Mouse (Mus musculus) liver (tissue): ENCODE measurements at regions not wholly inside any gene's neighbourhood (a gene's known extent, or its start where the extent isn't known, plus 50 kb on each side); places are given as distances from the start of the nearest gene placed in this dataset.
"Not testable (repeated sequence)": the region's sequence is repeated elsewhere in the genome, so short reads cannot be mapped to it uniquely, and the experiment has no call there.

Source experiments
- DNase-seq: peaks from one replicate; pipeline ENCODE4 v3.0.0-alpha.2; 2020; ENCODE audit warnings: mixed read lengths

DNA sequence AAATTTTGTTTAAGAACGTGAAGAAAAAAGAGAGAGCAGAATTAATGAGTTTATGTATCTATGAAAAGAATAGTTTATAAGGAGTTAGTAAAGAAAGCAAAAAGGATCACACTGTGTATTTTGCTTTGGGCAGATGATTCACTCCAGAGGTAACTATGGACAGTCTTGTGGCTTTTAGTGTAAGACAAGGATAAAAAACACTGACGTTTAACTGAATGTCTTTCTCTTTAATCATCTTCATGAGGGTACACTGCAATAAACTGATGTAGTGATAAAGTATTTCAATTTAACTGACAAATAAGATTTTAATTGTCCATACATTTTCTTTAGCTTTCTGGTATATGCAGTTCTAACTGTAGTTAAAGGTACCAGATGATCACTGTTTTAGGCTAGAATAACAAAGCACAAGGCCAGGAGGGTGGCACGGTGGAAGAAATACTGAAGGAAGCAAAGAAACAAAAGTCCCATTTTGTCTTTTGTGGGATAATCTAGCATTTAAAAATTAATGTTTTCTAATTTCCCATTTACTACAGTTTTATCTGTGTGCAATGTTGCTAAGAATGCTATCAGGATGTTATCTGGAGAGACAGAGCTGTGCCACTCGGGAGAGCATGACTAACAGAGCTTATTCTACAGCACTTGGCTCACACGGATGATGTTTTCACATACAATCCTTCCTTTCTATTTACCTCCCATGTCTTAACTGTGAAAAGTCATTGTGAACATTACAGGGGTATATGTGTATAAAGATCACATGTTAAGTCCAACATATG lies 232.4 kb upstream of the Tusc1 start:
- peak; percentile 26 for DNase-seq

DNA sequence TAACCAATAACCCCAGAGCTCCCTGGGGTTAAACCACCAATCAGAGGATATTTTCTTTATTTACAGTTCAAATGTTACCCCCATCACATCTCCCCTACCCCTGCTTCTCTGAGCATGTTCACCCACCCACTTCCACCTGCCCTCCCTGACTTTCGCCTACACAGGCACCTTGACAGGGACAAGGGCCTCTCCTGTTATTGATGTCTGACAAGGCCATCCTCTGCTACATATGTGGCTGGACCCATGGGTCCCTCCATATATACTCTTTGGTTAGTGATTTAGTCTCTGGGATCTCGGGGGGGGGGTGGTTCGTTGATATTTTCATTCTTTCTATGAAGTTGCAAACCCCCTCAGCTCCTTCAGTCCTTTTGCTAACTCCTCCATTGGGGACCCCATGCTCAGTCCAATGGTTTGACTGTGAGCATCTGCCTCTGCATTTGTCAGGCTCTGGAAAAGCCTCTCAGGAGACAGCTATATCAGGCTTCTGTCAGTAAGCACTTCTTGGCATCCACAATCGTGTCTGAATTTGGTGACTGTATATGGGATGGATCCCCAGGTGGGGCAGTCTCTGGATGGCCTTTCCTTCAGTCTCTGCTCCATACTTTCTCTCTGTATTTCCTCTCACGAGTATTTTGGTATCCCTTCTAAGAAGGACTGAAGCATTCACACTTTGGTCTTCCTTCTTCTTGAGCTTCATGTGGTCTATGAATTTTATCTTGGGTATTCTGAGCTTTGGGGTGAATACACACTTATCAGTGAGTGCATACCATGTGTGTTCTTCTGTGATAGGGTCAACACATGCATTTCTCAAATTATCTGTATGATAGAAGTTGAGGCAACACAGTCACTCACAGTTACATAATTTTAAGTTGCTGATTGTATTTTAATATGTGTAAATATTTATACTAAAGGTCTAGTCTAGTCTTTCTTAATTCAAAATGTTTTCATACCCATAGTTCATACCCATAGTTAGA lies 220.8 kb upstream of the Tusc1 start:
- peak; percentile 6 for DNase-seq

DNA sequence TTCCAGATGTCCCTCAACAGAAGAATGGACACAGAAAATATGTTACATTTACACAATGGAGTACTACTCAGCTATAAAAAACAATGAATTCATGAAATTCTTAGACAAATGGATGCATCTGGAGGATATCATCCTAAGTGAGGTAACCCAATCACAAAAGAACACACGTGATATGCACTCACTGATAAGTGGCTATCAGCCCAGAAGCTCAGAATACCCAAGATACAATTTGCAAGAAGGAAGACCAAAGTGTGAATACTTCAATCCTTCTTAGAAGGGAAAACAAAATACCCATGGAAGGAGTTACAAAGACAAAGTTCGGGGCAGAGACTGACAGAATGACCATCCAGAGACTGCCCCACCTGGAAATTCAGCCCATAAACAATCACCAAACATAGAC lies 219.9 kb upstream of the Tusc1 start:
- DNase-seq = not testable (repeated sequence)

DNA sequence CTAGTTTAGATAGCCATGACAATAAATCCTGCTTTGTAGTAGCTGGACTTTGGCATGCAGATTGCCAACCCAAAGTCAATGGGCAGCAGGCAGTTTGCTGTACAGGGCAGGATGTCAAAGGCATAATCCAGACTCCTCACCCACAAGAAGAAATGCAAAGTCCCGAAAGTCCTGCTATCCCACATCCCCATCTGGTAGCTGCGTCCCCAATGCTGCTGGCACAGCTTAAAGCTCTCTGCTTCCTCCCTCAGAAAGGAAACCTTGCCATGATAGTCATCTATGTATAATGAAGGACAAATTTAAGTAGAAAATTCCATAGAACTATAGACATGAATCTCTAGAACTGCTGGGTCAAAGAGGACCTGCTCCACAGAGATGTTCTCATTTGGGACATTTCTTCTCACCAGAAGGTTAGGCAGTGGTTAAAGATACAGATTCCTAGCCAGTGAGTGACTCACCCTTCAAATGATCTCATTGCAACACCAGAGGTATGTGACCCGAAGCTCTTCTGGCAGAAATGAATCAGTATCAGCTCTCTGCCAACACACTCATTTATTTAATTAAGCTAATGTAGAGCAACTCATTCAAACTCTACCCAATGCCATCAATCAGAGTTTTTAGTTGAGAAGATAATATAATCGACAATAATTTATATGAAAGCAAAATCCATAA lies 217.3 kb upstream of the Tusc1 start:
- DNase-seq = no peak

DNA sequence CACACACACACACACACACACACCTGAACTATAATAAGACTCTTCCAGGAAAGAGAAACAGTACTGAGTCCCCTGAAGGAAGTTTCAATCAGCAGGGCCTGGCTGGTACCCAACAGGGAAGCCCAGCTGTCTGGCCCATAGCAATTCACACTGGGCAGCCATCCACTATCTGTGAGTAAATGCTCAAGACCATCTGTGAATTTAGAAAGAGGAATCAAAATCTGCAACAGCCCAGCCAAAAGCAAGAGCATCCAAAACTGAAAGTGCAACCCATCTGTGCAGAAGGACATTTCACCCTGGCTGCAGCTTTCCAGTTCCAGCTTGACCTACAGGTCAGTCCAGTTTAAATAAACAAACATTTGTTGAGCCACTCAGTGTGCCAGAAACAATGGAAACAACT lies 215.8 kb upstream of the Tusc1 start:
- DNase-seq = no peak

DNA sequence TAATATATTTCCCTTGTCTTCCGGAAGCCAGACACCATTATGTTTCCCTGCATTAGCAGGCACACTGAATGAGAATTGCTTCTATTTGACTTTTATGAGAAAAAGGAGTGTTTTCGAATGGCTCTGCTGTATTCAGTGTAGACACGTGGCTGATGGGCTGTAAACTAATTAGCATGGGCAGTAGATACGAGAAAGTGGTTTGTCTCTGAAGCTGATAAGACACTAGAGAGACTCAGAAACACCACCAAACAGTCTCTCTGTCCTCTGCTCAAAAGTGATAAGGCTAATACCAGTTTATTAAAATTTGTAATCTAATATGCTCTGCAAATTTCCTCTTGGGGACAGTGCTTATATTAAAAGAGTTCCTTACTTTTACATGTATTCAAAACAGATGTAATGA lies 205.3 kb upstream of the Tusc1 start:
- peak; percentile 40 for DNase-seq

DNA sequence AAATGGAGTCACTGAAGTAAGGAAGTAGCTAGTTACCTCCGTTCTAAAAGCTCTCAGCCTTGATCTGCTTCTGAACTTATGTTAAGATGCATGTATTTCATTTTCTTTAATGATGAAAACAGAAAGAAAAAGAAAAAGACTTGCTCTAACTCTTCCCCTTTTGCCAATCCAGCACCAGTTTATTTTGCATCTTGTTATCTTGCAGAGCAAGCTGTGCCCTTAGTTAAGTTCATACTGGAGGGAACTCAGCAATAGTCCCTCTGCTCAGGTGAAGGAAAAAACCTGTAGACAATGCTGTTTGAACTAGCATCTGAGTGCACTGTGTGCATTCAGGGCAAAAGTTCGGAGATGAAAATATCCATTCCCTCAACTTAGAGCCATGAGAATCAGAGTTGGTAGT lies 192.1 kb upstream of the Tusc1 start:
- DNase-seq = no peak

DNA sequence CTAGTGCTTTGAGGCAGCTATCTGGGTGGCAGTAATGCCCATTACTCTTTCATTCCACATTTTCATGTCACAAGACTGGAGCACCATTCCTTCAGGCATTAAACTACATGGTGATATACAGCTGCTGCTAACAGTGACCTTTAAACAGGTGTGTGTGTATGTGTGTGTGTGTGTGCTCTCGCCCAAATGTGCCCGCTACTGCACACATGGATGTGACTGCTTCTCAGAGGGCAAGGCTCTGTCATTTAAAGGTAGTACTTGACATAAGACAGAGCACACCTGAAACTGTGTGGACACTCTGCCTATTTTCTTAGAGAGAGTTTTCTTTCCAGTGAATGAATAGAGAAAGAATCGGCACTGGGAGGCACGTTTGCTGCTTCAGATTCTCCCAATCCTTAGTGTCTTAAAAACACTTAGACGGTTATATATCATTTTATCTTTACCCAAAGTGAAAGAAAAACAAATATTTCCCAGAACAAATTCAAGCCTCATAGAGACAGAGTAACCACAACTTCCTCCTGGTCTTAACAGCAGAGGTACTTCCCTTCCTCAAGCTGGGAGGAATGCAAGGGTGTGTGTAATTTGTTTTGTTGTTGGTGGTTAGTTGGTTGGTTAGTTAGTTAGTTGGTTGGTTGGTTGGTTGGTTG lies 185.3 kb upstream of the Tusc1 start:
- no peak for DNase-seq

DNA sequence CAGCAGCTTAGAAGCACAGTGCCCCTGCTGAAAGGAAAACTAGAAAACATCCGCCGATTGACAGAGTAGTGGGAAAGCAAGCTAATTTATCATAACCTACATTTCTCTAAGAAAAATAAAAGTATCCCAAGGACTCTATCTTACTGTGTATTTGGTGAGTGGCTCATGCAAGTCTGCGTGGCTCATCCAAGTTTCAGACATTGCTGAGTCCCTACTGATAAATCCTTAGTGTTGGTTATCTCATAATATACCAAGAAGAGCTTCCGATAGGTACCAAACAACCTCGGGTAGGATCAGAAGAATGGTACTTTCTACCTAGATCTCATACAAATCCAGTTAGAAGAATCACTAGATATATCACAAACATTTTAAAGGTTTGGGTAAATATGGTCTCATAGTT lies 183.6 kb upstream of the Tusc1 start:
- no peak for DNase-seq

DNA sequence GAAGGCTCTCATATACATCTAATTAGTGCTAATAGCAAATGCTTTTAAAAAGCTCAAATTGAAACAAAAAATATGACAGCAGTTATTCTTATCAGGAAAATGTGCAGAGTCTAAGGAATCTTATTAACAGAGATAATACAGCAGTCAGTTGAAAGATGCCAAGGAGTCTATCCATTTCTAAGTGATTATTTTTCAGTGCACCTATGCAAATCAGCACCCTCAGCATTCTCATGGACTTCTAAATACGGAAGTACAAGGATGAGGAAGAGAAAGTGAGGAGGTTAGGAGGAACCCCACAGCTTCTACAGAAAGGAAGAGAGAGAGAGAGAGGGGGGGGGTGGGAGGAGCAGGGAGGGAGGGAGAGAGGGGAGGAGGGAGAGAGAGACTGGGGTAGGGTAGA lies 175.5 kb upstream of the Tusc1 start:
- DNase-seq = no peak

DNA sequence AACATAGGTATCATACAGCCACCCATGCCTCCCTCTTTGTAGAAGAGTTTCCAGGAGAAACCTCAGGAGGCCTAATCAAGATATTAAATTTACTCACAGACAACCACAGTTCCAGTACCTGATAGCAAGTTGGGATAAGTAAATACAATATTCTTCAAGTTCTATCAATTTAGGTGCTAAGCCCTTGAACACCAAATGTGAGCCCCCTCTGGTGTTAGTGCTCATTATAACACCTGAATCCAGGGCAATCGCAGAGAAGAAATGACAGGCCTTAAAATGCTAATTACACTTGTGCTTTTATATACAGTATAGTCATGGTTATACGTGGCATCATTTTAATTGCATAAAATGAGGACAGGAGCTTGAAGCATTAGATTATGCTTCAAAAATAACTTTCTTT lies 161.6 kb upstream of the Tusc1 start:
- peak; percentile 19 for DNase-seq

DNA sequence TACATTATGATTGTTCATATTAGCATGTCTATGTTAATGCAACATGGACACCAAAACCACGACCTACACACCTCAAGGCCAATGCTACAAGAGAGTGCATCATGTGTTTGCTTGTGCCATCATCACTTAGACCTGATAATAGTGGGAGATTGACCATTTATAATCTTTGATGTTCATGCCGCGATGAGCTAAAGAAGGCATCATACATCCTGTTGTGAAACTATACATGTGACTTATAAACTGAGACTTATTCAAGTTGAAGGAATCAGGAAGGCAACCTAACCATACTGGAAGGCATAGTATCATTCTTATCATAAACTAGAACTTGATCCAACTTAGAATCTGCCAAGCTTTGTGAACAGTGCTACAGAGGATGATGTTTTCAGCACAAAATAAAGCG lies 159.0 kb upstream of the Tusc1 start:
- DNase-seq = no peak

DNA sequence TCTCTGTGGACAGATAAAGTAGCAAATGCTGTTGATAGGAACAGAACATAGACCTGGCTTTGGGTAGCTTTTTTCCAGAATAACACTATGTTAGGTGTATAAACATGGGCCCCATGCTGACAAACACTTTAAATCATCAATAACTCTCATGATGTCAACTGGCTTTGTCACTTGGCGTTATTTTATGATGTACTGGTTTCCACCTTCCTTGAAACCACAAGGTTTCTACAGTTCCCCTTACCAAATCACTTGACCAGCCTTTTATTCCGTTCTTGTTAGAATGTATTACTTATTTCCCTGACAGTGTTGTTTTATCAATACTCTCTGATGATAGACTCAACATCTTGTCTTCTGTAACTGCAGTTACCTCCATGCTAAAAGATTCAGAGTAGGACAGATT lies 158.6 kb upstream of the Tusc1 start:
- no peak for DNase-seq

DNA sequence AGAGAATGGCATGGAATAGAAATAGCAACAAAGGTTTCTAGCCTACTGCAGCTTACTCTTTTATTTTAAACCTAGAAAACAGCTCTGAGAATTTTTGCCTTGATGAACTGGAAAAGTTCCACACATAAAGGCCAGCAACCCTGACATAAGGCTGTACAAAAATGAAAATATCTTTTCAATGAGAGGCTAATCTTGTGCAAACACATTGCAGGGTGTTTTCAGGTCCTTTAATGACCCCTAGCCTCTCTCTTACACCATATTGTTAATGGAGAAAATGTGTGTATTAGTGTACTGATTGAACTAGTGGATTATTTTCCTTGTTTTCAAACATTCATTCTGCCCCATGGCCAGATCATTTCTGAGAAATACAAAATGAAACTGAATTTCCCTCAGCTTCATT lies 158.0 kb upstream of the Tusc1 start:
- DNase-seq = no peak

DNA sequence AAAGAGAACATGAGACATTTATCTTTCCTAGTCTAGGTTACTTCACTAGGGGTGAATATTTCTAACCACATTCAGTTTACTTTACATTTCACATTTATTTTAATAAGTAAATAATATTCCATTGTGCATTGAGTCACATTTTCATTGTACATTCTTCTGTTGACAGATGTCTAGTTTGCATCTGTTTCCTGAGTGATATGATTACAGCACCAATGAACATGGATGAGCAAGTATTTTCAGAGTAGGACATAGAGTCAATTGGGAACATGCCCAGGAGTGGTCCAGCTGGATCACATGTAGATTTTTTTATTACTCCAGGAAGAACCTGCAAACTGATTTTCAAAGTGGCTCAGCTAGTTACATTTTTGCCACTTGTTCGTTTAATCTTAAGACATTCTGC lies 153.3 kb upstream of the Tusc1 start:
- DNase-seq = no peak

DNA sequence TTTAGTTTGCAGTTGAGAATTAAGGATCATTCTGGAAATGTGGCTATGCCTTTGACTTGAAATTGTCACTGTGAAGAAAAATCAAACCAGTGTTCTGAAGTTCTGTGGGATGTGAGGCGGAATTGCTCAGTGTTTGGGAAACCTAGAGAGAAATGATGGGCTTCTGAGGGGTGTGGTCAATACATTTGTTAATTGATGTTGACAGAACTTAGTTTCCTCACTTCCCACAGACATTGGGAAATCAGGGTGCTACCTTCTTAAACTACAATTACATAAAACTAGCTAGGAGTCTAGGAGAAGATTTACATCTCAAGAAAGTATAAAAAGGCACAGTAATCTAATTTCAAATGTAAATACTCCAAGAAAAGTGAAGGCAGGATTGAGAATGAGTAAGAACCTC lies 151.1 kb upstream of the Tusc1 start:
- DNase-seq = no peak

DNA sequence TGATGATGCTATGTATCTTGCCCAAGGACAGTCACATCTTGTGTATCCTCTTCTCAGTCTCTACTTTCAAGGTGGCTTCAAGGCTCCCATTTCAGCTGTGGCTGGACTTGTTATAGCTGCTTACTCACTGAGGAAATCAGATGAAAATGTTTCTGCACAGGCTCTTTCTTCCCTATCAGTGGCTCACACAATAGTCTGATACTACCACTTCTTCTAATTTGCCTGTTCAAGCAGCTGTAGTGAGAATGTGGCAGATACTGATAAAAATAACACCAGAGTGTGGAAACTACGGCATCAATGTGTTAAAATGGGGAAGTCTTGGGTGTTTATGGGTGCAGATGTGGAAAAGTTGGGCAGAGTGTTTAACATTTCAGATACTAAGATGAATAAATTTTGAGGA lies 145.9 kb upstream of the Tusc1 start:
- peak; percentile 48 for DNase-seq

DNA sequence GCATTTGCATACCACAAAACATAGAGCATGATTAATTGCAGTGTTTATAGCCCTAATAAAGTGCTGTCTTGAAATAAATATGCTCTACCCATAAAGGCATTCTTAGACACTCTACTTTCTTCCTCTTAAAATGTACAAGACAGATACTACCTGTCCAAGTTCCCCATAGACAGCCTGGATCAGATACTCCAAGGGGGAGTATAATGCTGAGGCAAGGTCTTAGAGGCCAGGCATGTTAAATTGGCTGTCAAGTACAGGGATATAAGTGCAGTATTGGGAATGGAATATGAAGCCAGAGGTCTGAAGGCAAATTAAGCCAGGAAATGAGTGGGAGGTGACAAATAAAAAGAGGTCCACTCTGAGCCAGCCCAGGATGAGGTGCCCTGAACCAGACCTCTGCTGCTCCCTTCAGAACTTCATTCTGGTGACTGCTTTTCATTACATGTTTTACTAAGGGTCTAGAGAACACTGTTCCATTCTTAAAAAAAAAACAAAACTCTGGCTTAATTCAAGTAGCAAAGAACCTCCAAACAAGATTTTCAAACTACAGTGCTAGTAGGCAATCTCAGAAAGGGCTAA lies 142.0 kb upstream of the Tusc1 start:
- no peak for DNase-seq

DNA sequence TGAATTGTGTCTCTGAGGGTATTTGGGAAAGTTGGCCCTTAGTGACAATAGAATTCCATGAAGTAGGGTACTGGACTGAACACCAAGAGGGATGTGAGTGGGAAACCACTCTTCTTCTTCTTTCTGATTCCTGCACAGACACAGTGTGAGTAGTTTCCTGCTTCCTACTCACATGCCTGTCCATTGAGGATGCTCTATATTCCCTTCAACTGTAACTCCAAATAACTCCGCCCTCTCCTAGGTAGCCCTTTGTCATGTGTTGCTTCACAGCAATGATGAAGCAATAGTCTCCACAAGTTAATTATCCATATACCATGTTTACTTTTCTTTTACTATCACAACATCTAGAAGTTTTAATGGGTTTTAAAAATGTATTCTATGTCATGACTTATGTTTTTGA lies 132.7 kb upstream of the Tusc1 start:
- no peak for DNase-seq

DNA sequence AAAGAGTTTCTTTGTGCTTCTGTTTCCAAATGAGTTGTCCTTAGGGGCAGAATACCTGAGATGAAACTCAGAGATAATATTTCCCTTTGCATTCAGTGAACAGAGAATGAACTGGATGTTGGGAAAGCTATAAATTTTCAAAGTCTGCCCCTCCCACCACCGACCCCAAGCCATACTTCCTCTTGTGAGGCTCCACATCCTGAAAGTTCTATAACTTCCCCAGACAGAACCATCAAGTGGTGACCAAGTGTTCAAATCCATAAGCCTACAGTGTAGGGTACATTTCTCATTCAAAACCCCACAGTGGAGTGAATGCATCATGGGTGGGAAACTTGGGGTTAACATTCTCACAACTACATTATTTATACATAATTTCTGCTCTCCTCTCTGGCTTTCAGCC lies 132.1 kb upstream of the Tusc1 start:
- DNase-seq = no peak

DNA sequence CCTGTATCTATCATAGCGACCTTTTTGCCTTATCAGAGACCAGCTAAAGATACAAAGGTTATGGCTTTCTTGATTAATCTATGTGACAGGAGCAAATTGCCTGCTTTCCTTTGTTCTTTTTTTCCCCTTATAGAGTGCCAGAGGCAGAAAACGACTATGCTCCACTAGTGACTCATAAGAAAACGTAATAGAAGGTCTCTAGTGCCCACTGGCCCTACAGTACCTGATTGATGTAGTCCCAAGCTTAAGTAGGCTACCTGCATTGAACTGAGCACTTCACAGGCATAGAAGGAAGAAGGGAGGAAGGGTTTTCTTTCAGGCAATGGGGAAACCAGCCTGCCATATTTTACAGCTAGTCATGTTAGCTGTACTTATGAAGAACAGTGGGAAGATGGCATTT lies 116.0 kb upstream of the Tusc1 start:
- no peak for DNase-seq

DNA sequence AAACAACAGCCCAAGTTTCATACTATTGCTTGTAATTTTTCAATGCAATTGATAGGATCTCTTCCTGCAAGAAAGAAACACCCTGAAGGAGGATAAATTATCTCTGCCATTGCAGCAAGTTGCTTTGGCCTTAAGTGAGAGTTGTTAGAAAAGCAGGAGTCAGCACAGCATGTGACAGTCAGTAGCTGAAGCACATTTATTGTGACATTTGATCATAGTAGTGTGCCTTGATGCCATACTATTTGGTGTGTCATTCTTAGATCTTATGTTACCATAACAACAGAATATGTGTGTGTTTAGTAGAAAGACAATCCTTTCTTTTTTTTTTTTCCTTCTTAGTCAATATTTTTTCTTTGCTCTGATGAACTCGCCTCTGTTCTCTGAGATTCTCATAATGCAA lies 115.5 kb upstream of the Tusc1 start:
- DNase-seq = no peak

DNA sequence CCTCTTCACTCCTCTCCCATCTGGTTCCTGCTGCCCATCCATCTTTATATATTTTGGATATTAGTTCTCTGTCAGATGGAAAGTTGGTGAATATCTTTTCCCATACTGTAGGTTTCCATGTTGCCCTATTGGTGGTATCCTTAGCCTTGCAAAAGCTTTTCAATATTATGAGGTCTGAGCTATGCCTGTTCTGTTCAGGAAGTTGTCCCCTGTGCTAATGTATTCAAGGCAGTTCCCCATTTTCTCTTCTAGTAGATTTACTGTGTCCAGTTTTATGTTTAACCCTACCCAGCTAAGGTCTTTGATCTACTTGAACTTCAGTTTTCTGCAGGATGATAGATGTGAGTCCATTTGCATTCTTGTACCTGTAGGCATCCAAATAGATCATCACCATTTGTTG lies 109.4 kb upstream of the Tusc1 start:
- no peak for DNase-seq
